Mouse (Mus musculus) layer of hippocampus, adult 11-12 months (tissue): Measurements from ENCODE around the gene Ret.
A peak's percentile ranks its signal among the peaks of the same experiment; 100 is the strongest.

ENCODE experiments used
- DNase-seq: peaks from one replicate; pipeline ENCODE4 v3.0.0; 2022; ENCODE audit warnings: low spot score

The Ret gene

GRCm38 (mm10) chr6:118197440-118197975 is at the start of gene Ret:
TSS of gene Ret (minus strand) at chr6:118197718.
- no peak for DNase-seq

DNA sequence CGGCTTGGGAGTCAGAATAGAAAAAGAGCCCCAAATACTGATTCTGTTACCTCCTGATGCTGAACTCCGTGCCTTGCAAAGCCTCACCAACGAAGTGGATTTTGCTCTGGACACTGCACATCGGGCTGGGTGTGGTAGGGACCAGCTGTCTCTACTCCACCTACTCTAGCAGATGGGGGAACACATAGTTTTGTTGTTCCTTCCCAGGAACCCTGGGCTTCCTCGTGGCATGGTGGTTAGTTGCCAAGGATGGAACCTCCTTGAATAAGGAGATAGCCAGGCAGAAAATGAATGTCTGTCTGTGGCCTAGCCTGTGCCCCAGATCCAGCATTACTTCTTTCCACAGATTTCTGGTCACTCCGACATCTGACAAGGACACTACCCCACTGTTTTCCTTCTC is 49.6 kb upstream of the Ret start:
- no peak for DNase-seq

DNA sequence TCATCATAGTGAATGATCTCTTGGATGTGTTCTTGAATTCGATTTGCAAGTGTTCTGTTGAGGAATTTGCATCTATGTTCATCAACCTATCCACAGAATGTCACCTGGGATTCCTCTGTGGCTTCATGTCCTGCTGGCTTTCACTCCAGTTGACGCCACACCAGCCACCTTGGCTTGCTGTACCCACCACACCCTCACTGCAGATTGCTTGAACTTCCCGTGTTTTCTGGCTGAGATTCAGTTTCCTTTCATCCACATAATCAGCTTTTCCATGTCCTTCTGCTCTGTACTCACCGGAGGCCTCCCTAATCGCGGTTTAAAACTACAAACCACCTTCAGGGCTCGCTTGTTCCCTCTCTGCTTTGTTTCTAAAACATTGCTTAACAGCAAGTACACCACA is 46.6 kb upstream of the Ret start:
- no peak for DNase-seq

GRCm38 (mm10) chr6:118242941-118243340 is 45.4 kb upstream of the Ret start:
- DNase-seq, result no peak

DNA sequence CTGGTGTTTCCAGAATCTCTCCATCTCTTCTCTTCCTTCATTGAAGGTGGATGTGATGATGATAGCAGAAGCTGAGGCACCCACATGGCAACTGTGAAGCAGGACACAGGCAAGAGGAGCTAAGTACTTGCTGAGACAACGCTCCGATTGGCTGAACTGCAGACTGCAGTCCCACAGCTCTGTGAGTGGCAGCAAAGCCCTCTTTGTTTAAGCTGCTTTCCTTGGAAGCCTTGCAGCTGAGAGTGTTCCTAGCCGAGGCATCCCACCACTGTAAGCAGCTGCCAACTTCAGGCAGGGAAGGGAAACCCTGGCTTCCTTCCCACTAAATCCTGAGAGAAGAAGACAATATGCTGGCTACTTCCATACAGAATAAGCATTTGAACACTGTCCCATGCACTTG is 28.6 kb upstream of the Ret start:
- peak; percentile 7 for DNase-seq

- DNase-seq, result no peak
Measured at GRCm38 (mm10) chr6:118222471-118222870, 25.0 kb upstream of the Ret start.

GRCm38 (mm10) chr6:118215676-118216075 is 18.2 kb upstream of the Ret start:
- no peak for DNase-seq

DNA sequence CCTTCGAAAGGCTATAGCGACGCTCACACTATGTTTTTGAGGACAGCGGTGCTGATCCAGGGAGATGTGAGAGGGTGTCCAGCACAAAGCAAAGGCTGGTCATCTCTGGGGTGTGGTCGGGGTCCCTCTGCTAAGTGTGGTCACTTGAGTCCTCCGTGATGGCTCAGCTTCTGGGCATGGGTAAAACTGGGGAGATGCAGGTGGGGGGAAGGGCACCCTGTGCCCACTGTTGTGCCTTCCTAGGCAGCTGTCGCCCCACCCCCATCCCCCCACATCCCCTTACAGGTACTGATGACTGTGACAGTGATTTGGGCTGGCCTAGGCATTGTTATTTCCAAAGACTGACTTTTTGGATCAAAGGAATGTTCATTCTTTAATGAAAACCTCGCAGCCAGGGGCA is 10.8 kb upstream of the Ret start:
- DNase-seq, result no peak

GRCm38 (mm10) chr6:118206386-118206785 is 8.9 kb upstream of the Ret start:
- DNase-seq, result no peak

DNA sequence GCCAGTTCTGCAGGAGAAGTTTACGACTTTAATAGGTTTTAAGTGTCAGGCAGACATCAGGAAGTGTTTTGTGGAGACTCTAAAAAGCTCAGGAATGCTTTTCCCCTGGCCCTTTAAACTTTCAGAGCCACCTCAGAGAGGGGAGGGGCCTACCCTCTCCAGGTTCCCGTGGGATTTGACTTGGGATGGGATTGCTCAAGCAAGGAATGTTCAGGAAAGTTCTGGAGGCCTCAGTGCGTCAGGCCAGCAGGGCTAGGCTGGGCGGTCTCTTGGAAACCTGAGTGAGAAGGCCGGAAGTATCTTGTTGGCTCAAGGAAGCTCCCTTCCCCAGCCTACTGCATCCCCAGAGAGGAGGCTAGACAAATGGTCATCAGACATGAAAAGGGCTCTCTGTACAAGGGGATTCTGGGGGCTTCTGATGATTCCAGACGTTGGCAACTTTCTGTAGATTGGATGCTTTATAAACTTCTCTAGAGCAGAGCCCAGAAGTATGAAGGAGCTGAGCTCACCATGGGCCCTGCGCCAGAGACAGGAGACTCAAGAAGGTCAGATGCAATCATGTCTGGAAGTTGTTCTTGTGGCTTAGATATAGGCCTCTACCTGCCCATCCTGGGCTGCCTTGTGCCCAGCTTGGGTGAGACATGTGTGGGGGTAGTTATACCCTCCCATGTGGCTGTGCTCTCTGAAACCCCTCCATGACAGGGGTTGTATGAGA is 7.8 kb upstream of the Ret start:
- no peak for DNase-seq

GRCm38 (mm10) chr6:118204112-118204511 is 6.6 kb upstream of the Ret start:
- DNase-seq, result no peak

GRCm38 (mm10) chr6:118196751-118197439 is 623 bp downstream of the Ret start:
- no peak for DNase-seq

GRCm38 (mm10) chr6:118195108-118195507 is 2.4 kb downstream of the Ret start:
- peak; percentile 65 for DNase-seq

DNA sequence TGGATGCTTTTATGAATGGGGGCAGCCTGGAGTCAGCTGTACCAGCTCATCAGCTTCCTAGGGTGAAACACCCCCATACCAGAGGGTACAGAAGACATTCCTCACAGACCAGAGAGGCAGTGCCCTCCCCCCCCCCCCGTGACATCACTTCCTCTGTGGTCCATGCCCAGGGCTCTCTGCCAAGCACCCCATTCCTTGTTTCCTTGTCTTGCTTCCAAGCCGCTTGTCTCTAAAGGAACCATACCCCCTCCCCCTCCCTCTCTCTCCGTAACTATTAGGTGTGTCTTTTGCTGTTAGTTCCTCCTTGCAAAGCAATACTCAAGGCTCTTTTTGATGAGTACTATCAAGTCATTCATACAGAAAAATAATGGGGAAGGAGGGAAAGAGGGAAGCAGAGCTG is 4.6 kb downstream of the Ret start:
- DNase-seq, result no peak

GRCm38 (mm10) chr6:118192199-118192598 is 5.3 kb downstream of the Ret start:
- DNase-seq, result no peak

DNA sequence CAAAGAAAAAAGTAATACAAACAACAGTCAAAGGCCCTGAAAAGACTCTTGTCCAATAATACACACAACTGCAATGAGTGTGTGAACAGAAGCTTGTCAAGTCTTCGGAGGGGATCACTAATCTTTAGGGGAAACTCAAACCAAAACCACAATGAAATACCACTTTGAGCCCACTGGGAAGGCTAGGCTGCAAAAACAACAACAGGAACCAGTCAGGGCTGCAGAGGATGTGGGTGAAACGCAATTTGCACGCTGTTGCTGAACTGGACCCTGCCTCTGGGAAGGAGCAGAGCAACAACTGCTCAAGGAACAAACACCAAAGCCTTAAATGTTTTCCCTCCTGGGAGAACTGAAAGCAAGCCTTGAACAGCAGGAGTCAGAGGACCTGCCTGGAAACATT is 7.8 kb downstream of the Ret start:
- DNase-seq, result no peak

GRCm38 (mm10) chr6:118188599-118188998 is 8.9 kb downstream of the Ret start:
- DNase-seq, result no peak

GRCm38 (mm10) chr6:118187285-118187641 is 10.3 kb downstream of the Ret start:
- no peak for DNase-seq

GRCm38 (mm10) chr6:118186620-118187284 is 10.8 kb downstream of the Ret start:
- DNase-seq, result no peak

GRCm38 (mm10) chr6:118184126-118184525 is 13.4 kb downstream of the Ret start:
- no peak for DNase-seq

- DNase-seq, result no peak
Measured at GRCm38 (mm10) chr6:118180085-118180423, 17.5 kb downstream of the Ret start.

DNA sequence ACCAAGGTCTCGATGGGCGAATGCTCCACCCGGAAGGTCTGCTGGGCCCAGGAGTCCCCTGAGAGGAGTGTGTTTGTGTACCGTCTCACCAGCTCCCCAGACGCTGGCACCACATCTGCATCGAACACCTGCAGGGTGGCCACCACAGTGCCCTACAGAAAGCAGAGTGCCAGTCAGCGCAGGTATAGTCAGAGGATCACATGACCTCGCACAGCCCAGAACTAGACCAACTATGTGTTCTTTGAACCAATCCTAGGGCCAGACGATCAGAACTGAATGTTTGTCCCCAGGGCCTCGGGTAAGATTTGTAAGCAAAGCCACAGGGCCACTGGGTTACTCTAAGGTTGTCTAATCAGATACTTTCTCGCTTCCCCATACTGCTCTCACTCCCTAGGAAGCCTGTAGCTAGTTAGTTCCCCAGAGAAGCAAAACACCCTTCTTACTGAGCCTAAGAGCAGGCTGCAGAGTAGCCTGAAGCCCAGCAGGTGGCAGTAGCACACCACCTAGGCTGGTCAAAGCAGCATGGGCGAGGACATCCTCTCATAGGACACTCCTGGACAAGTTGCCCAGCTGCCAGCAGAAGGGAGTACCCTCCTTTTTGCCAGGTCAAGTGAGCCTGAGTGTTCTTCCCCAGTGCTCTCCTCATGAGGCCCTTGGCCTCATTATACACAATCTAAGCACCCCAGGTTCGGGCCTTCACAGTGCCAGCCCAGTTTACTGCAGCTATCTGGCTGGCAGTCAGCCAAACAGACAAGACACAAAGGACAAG is 18.0 kb downstream of the Ret start:
- peak; percentile 71 for DNase-seq

DNA sequence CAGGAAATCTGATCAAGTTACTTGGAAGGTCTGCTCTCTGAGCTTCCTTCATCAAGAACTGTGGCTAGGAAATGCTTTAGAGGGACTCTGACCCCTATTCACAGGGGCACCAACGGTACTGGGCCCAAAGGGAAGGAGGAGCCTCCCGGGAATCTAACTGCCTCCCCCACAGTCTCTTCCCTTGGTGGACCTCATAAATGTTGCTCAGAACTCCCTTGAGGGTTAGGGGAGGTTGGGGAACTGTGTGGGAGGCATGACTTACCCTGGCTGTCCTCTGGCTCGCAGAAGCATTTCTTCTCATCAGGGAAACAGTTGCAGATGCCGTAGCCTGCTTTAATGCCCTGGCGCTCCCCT is 23.6 kb downstream of the Ret start:
- no peak for DNase-seq
